Mouse (Mus musculus) heart, adult 2 months (tissue): ENCODE measurements around the gene Mad2l1bp.

ENCODE experiments used
- CTCF ChIP-seq: fragments of 200-600 bp; IDR thresholded peaks from 2 replicates; pipeline ENCODE4 v1.8.1; 2022; ENCODE audit warnings: antibody characterized with exemption, mild to moderate bottlenecking, moderate library complexity
- POLR2A ChIP-seq: fragments of 200-500 bp; IDR thresholded peaks from 2 replicates; pipeline ENCODE4 v1.6.1; 2011; ENCODE audit warnings: mild to moderate bottlenecking, low read depth, low read length, control low read depth; ENCODE audit not compliant: insufficient read depth

DNA sequence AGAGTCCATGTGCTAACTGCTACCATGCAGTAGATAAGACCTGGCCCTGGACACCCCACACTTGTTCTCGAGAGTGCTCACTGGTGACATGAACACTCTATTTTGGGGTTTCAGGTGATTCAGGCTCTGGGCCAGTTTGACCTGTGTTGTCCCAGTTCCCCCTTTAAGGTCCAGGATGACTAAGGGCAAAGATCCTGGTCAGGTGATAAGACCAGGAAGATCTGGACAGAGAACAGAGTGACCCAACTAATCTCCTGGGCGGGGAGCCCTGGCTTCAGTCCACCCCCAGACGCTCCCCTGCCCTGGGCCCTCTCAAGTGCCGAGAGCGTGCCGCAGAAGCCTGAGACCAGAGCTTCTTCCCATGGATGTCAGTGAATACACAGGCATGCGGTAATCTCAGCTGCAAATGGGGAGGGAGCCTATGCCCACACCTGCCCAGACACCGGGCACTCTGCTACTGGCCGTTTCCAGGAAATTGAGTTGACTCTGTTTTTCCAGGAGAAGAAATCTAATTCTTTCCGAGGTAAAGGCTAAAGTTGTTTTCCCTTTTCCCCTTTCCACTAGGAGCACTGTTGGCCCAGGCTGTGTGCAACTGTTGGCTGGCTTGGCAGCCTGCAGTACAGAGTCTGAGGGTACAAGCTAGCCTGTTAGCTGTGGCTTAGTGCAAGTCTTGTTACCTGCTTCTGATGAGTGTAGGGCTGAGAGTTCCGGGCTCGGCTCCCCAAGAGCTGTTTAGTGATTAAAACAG lies 29.2 kb downstream of the Mad2l1bp start:
- TF ChIP-seq POLR2A (no peak), CTCF (peak; percentile 29; the same call in 1 of the 2 replicates)
